Mouse (Mus musculus) kidney, postnatal 0 days (tissue): ENCODE data around the gene Ube2l6. TPM values are rescaled to one million over a fixed set of nuclear protein-coding genes. Genes with fewer than 3 reads are reported as not detected.
"Not testable (repeated sequence)": the region's sequence is repeated elsewhere in the genome, so short reads cannot be mapped to it uniquely, and the experiment has no call there.

ENCODE experiments used
- ATAC-seq: fragments of 200-750 bp; cut with Nextera tagmentation; replicated peaks from 2 replicates; pipeline ENCODE4 v1.8.0; 2017; ENCODE audit warnings: low read depth, moderate number of reproducible peaks, moderate TSS enrichment, moderate library complexity; ENCODE audit not compliant: low FRiP score
- DNase-seq: peaks from one replicate; pipeline ENCODE4 v3.0.0-alpha.2; 2016; ENCODE audit warnings: low spot score
- H3K27ac ChIP-seq: fragments of 300-500 bp; sonication (generic); 2 replicates; pipeline ENCODE4 v1.5.1; 2014; ENCODE audit warnings: mild to moderate bottlenecking
- H3K27me3 ChIP-seq: fragments of 300-500 bp; sonication (generic); 2 replicates; pipeline ENCODE4 v1.6.1; 2014; ENCODE audit warnings: low read length, mixed read lengths; ENCODE audit not compliant: insufficient read depth
- H3K36me3 ChIP-seq: fragments of 300-500 bp; sonication (generic); 2 replicates; pipeline ENCODE4 v1.6.1; 2014; ENCODE audit warnings: low read length, mixed read lengths; ENCODE audit not compliant: insufficient read depth
- H3K4me1 ChIP-seq: fragments of 300-500 bp; sonication (generic); replicated peaks from 2 replicates; pipeline ENCODE4 v1.6.1; 2014; ENCODE audit warnings: antibody characterized with exemption, low read length, mixed read lengths; ENCODE audit not compliant: insufficient read depth
- H3K4me2 ChIP-seq: fragments of 300-500 bp; sonication (generic); 2 replicates; pipeline ENCODE4 v1.6.1; 2014; ENCODE audit warnings: mild to moderate bottlenecking, low read length, moderate library complexity, mixed read lengths
- H3K4me3 ChIP-seq: fragments of 300-500 bp; sonication (generic); replicated peaks from 2 replicates; pipeline ENCODE4 v1.5.1; 2014; ENCODE audit warnings: low read depth, low read length
- H3K9ac ChIP-seq: fragments of 300-500 bp; sonication (generic); 2 replicates; pipeline ENCODE4 v1.6.1; 2014; ENCODE audit warnings: low read depth, low read length
- H3K9me3 ChIP-seq: fragments of 300-500 bp; sonication (generic); replicated peaks from 2 replicates; pipeline ENCODE4 v1.6.1; 2016; ENCODE audit warnings: low read length, inconsistent platforms, mixed read lengths
- CTCF ChIP-seq: IDR thresholded peaks from 2 replicates; pipeline ENCODE4 v1.5.1; 2016; ENCODE audit warnings: antibody characterized with exemption, low read depth, mild to moderate bottlenecking, moderate library complexity
- WGBS: fragments of 180-500 bp; shearing (Covaris S2); extraction: QIAGEN DNeasy Blood & Tissue Kit; methylation state at CpG from one replicate; pipeline ENCODE4 v1.1.7; 2014; 5-methylcytosine and 5-hydroxymethylcytosine counted together
- polyA plus RNA-seq: library from polyadenylated mRNA; unstranded; fragments of >200 nt; fragmentation: Nextera tagmentation; extraction: Ambion mirVana; gene quantifications from 2 replicates; pipeline ENCODE4 v1.2.1, GENCODE M21; 2015

The Ube2l6 gene
- polyA plus RNA-seq, 1 experiment from 2014 or later = 33.9 TPM

DNA sequence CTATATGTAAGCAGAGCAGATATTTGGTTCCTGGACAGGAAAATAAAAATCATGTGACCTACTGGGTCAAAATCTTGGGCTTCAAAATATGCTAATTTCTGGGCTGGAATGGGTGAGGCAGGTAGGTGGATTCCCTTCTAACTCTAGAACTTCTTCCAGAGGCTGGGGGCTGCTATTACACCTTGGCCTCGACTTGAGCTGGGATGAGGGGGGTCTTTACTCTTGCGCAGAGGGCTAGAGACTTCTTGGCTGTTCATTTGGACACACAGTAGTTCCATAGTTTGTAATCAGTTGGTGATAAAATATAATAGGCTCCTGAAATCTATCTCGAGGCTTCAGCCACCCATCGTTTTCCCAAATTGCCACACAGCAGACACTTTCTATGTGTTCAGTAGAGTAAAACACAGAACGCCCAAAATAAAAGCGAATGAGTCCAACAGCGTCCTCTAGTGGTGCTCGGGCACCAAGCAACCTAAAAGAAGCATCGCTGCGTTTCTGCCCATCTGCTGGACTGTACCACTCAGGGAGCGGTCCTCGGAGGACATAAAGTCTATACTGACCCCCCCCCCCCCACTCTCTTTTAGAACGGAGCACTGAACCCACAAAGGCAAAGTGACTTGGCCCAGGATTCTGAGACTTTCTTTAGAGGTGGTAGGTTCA is 665 bp upstream of the Ube2l6 start:
- WGBS = 13% methylated on average over 13 of the region's 13 CpGs
- peak overlapping the region; percentile 70; the same call in 1 of the 2 replicates for H3K27ac ChIP-seq

DNA sequence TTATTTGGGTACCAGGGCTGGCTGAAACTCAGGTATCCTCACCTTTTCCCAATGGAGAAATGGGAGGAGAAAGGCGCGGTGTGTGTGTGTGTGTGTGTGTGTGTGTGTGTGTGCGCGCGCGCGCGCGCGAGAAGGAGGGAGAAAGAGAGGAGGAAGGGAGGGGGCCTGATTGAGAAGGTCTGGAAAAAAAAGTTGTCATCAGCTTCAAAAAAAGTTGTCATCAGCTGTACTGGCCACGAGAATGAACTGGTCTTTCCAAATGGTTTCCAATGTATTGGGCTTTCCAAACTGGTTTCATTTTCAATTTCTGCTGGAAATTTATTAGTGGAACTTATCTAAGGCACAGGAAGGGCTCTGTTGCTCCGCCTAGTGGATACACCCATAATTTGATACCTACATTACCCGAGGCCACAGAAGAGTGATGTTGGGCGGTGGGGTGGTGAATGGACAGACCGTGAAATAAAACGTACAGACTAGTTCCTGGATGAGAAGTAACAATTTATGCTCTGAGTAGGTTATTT is 473 bp downstream of the Ube2l6 start:
- ATAC-seq (peak; percentile 47), DNase-seq (peak; percentile 95)
- Histone ChIP-seq H3K36me3 (no peaks in the 10 kb centered on the region), H3K4me3 (peak overlapping the region; percentile 67), H3K9me3 (no peaks in the 10 kb centered on the region), H3K4me1 (no peaks in the 10 kb centered on the region), H3K27ac (peak overlapping the region; percentile 70), H3K4me2 (peak overlapping the region; percentile 97), H3K9ac (peak overlapping the region; percentile 60), H3K27me3 (no peaks in the 10 kb centered on the region)
- peak; percentile 85 for TF ChIP-seq CTCF
- WGBS = under 1% methylated on average over 16 of the region's 16 CpGs

More for the DNA sequence above, 665 bp upstream of the Ube2l6 start:
- Histone ChIP-seq H3K27me3 (no peaks in the 10 kb centered on the region), H3K4me3 (peak overlapping the region; percentile 67), H3K9me3 (no peaks in the 10 kb centered on the region), H3K4me1 (no peaks in the 10 kb centered on the region), H3K9ac (no peak overlapping the region), H3K36me3 (no peaks in the 10 kb centered on the region), H3K4me2 (peak overlapping the region; percentile 97)
- peak; percentile 83 for TF ChIP-seq CTCF
- peak; percentile 67 for ATAC-seq
- peak; percentile 92 for DNase-seq

DNA sequence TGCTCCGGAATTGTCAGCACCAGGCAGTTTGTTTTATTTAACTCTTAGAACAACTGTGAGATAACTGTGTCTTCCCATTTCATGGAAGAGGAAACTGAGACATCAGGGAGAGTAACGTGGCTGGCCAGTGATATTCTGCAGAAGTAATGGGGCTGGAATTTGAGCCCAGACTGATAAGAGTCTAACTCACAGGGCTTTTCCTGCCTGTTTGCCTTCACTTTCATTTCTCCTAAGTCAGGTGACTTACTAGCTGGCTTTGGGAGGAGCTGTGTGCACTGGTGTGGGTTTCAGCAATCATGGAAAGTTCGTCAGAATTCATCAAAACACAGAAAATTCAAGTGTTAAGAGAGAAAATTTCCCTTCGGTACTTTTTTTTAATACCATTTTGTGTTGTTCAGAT is 1.7 kb downstream of the Ube2l6 start:
- H3K4me2 ChIP-seq = no peak overlapping the region
- no peaks in the 10 kb centered on the region for H3K36me3 ChIP-seq

DNA sequence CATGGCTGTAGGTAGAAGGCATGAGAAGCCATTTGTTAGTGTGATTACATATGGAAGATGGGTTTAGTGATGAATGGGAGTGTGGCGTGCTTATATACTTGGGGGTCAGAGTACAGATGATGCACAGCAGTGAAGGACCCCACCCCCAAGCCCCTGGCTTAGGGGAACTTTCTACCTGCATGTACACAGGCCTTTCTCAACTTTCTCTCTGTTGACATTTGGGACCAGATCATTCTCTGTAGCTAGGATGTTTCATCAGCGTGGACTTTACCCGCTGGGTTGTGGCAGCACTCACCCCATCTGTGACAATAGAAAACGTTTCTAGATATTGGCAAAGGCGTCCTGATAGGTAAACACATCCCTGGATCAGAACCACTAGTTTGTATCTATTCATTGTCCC is 2.6 kb downstream of the Ube2l6 start:
- H3K27me3 ChIP-seq, H3K27ac ChIP-seq, ATAC-seq, H3K4me1 ChIP-seq, H3K9me3 ChIP-seq, DNase-seq, H3K4me2 ChIP-seq, H3K9ac ChIP-seq, H3K36me3 ChIP-seq, H3K4me3 ChIP-seq: not testable (repeated sequence)
- WGBS = 80% methylated on average over 4 of the region's 5 CpGs

More for the DNA sequence above, 1.7 kb downstream of the Ube2l6 start:
- TF ChIP-seq CTCF = no peak
- ATAC-seq (no peak), DNase-seq (no peak)
- no peaks in the 10 kb centered on the region for H3K4me1 ChIP-seq
- WGBS = 76% methylated on average over 4 of the region's 4 CpGs
- H3K4me3 ChIP-seq = no peak overlapping the region
- H3K9me3 ChIP-seq = no peaks in the 10 kb centered on the region
- no peak overlapping the region for H3K27ac ChIP-seq
- no peaks in the 10 kb centered on the region for H3K27me3 ChIP-seq
- no peak overlapping the region for H3K9ac ChIP-seq

DNA sequence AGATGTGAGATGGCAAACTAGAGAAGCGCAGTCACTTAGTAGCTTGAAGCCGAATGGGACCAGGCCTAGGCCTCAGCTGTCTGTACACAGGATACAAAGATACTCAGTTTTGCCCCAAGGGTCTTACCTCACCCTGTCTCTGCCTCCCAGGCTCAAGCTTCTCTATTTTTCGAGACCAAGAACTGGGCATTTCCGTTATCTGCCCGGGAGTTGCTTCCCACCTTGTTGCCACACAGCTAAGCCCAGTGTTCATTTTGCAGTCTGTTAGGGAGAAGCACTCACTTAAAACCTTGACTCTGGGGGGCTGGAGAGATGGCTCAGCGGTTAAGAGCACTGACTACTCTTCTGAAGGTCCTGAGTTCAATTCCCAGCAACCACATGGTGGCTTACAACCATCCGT is 5.3 kb downstream of the Ube2l6 start:
- DNase-seq (no peak), ATAC-seq (no peak)
- no peak for TF ChIP-seq CTCF
- Histone ChIP-seq H3K27me3 (no peaks in the 10 kb centered on the region), H3K36me3 (0 out of 2 replicates have a peak, but pooled peaks cover under 1% of the 10 kb centered on the region), H3K4me2 (no peak overlapping the region), H3K27ac (no peak overlapping the region), H3K4me1 (no peaks in the 10 kb centered on the region), H3K9ac (no peak overlapping the region), H3K4me3 (no peak overlapping the region), H3K9me3 (no peaks in the 10 kb centered on the region)
- 93% methylated on average over 7 of the region's 7 CpGs for WGBS

DNA sequence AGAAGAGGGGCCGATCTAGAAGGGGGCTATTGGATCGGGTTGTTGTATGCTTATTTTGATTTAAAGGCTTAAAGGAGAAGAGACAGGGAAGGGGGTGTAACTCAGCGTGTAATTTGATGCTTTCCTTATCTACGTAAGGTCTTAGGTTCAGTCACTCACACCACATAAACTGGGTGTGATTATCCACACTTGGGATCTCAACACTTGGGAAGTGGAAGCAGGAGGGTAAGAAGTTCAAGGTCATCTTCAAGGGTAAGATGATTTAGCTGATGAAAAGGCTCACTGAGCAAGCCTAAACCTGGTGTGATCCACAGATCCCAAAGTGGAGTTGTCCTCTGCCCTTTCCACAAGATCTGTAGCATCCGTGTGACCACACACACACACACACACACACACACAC is 7.9 kb downstream of the Ube2l6 start:
- Histone ChIP-seq H3K9me3 (no peaks in the 10 kb centered on the region), H3K9ac (no peak overlapping the region), H3K4me3 (no peak overlapping the region), H3K27me3 (no peaks in the 10 kb centered on the region), H3K4me2 (no peak overlapping the region), H3K36me3 (0 out of 2 replicates have a peak, but pooled peaks cover 4% of the 10 kb centered on the region), H3K27ac (no peak overlapping the region), H3K4me1 (no peaks in the 10 kb centered on the region)
- no peak for DNase-seq
- WGBS = 53% methylated on average over 5 of the region's 5 CpGs
- ATAC-seq = no peak
- no peak for TF ChIP-seq CTCF
